Mouse (Mus musculus) spleen, adult 2 months (tissue): ENCODE measurements around the gene Dhx30. TPM values are rescaled to one million over a fixed set of nuclear protein-coding genes. Genes with fewer than 3 reads are reported as not detected.

Experiments used
- DNase-seq, 2 experiments: peaks; one replicate each; pipeline versions ENCODE4 v3.0.0 to v3.0.0-alpha.2; 2012 to 2021; ENCODE audit warnings: low spot score in 2 of 2, low read depth in 1 of 2
- H3K27ac ChIP-seq: fragments of 200-500 bp; 2 replicates; pipeline ENCODE4 v1.5.1; 2012; ENCODE audit warnings: low read length, inconsistent platforms; ENCODE audit not compliant: insufficient read depth
- H3K27me3 ChIP-seq: fragments of 200-500 bp; 2 replicates; pipeline ENCODE4 v1.6.1; 2012; ENCODE audit warnings: mild to moderate bottlenecking, moderate library complexity, low read length, inconsistent platforms; ENCODE audit not compliant: control insufficient read depth, insufficient read depth
- H3K36me3 ChIP-seq: fragments of 200-500 bp; 2 replicates; pipeline ENCODE4 v1.6.1; 2012; ENCODE audit warnings: mild to moderate bottlenecking, low read length, inconsistent platforms; ENCODE audit not compliant: control insufficient read depth, insufficient read depth
- H3K4me1 ChIP-seq: fragments of 200-500 bp; 2 replicates; pipeline ENCODE4 v1.6.1; 2011; ENCODE audit warnings: inconsistent platforms; ENCODE audit not compliant: control insufficient read depth, insufficient read depth, insufficient read length
- H3K4me3 ChIP-seq: fragments of 200-500 bp; 2 replicates; pipeline ENCODE4 v1.5.1; 2011; ENCODE audit warnings: mild to moderate bottlenecking, inconsistent platforms; ENCODE audit not compliant: insufficient read depth, insufficient read length; ENCODE audit errors: extremely low read depth
- CTCF ChIP-seq: fragments of 200-500 bp; IDR thresholded peaks from 2 replicates; pipeline ENCODE4 v1.5.1; 2011; ENCODE audit warnings: mild to moderate bottlenecking, inconsistent platforms; ENCODE audit not compliant: insufficient read depth, insufficient read length, insufficient replicate concordance; ENCODE audit errors: extremely low read depth
- POLR2A ChIP-seq: fragments of 200-500 bp; IDR thresholded peaks from 2 replicates; pipeline ENCODE4 v1.6.1; 2011; ENCODE audit warnings: low read depth, low read length, inconsistent platforms
- WGBS: fragments of 180-500 bp; shearing (Covaris S2); methylation state at CpG from one replicate; pipeline ENCODE4 v1.1.7; 2018; 5-methylcytosine and 5-hydroxymethylcytosine counted together
- polyA plus RNA-seq: library from polyadenylated mRNA; depleted of rRNA; stranded (reverse); fragments of >200 nt; gene quantifications from 2 replicates; pipeline ENCODE4 v1.2.3, GENCODE M21; 2012

Gene Dhx30
- polyA plus RNA-seq, 1 experiment, result 68.2 TPM

- Histone ChIP-seq H3K4me1 (no peaks in the 10 kb centered on the region), H3K27ac (no peak overlapping the region), H3K36me3 (peaks cover 5% of the 10 kb centered on the region), H3K4me3 (no peak overlapping the region), H3K27me3 (no peaks in the 10 kb centered on the region)
- 72% methylated on average over 2 of the region's 2 CpGs for WGBS
- no peak for DNase-seq
- TF ChIP-seq CTCF (no peak), POLR2A (no peak)
Measured at GRCm38 (mm10) chr9:110060761-110061160, 56.9 kb downstream of the Dhx30 start.

- WGBS, result 97% methylated on average over 1 of the region's 1 CpGs
Measured at GRCm38 (mm10) chr9:110057200-110057599, 60.4 kb downstream of the Dhx30 start.

GRCm38 (mm10) chr9:110054781-110055180 is 62.8 kb downstream of the Dhx30 start:
- TF ChIP-seq CTCF (no peak), POLR2A (no peak)
- Histone ChIP-seq H3K4me1 (no peaks in the 10 kb centered on the region), H3K4me3 (no peak overlapping the region), H3K36me3 (peaks cover 2% of the 10 kb centered on the region; the same call in 1 of the 2 replicates), H3K27me3 (no peaks in the 10 kb centered on the region), H3K27ac (no peak overlapping the region)
- 82% methylated on average over 3 of the region's 3 CpGs for WGBS
- DNase-seq, result no peak

More at GRCm38 (mm10) chr9:110057200-110057599, 60.4 kb downstream of the Dhx30 start:
- no peak for TF ChIP-seq CTCF
- TF ChIP-seq POLR2A, result no peak
- Histone ChIP-seq H3K27ac (no peak overlapping the region), H3K4me3 (no peak overlapping the region), H3K27me3 (no peaks in the 10 kb centered on the region), H3K4me1 (no peaks in the 10 kb centered on the region), H3K36me3 (no peaks in the 10 kb centered on the region)
- no peak for DNase-seq

- TF ChIP-seq CTCF (no peak), POLR2A (no peak)
- WGBS, result 93% methylated on average over 2 of the region's 2 CpGs
- no peaks in the 10 kb centered on the region for H3K27me3 ChIP-seq
- no peaks in the 10 kb centered on the region for H3K4me1 ChIP-seq
- DNase-seq, result no peak
- no peak overlapping the region for H3K27ac ChIP-seq
- H3K4me3 ChIP-seq, result no peak overlapping the region
- H3K36me3 ChIP-seq, result peaks cover 2% of the 10 kb centered on the region; the same call in 1 of the 2 replicates
Measured at GRCm38 (mm10) chr9:110054080-110054421, 63.6 kb downstream of the Dhx30 start.

GRCm38 (mm10) chr9:110053305-110054079 is 64.1 kb downstream of the Dhx30 start:
- TF ChIP-seq POLR2A, result no peak
- TF ChIP-seq CTCF, result no peak
- WGBS, result 89% methylated on average over 8 of the region's 8 CpGs
- Histone ChIP-seq H3K27ac (no peak overlapping the region), H3K4me1 (no peaks in the 10 kb centered on the region), H3K4me3 (no peak overlapping the region), H3K27me3 (no peaks in the 10 kb centered on the region), H3K36me3 (peaks cover 2% of the 10 kb centered on the region; the same call in 1 of the 2 replicates)
- DNase-seq, result no peak

- WGBS, result 89% methylated on average over 4 of the region's 4 CpGs
Measured at GRCm38 (mm10) chr9:110052951-110053304, 64.7 kb downstream of the Dhx30 start.

GRCm38 (mm10) chr9:110051869-110052661 is 65.6 kb downstream of the Dhx30 start:
- TF ChIP-seq POLR2A, result no peak
- no peak for TF ChIP-seq CTCF
- no peak overlapping the region for H3K27ac ChIP-seq
- H3K36me3 ChIP-seq, result peaks cover 2% of the 10 kb centered on the region; the same call in 1 of the 2 replicates
- no peak for DNase-seq
- H3K4me1 ChIP-seq, result no peaks in the 10 kb centered on the region
- no peak overlapping the region for H3K4me3 ChIP-seq
- 93% methylated on average over 23 of the region's 23 CpGs for WGBS
- no peaks in the 10 kb centered on the region for H3K27me3 ChIP-seq

More at GRCm38 (mm10) chr9:110052951-110053304, 64.7 kb downstream of the Dhx30 start:
- H3K27ac ChIP-seq, result no peak overlapping the region
- H3K36me3 ChIP-seq, result peaks cover 2% of the 10 kb centered on the region; the same call in 1 of the 2 replicates
- no peak overlapping the region for H3K4me3 ChIP-seq
- H3K4me1 ChIP-seq, result no peaks in the 10 kb centered on the region
- TF ChIP-seq CTCF (no peak), POLR2A (no peak)
- no peak for DNase-seq
- no peaks in the 10 kb centered on the region for H3K27me3 ChIP-seq
